Mouse (Mus musculus): ENCODE data around the gene Gabra5. TPM values are rescaled to one million over a fixed set of nuclear protein-coding genes. Genes with fewer than 3 reads are reported as not detected.

Gabra5 gene
- polyA plus RNA-seq, 1 experiment = not detected

GRCm38 (mm10) chr7:57412896-57413295 lies 97.0 kb downstream of the Gabra5 start:
- peaks cover 26% of the 10 kb centered on the region for H3K9me3 ChIP-seq (ENCODE audit: control insufficient read depth, low read length)
- TF ChIP-seq TAL1 (IDR thresholded peaks at IDR 0.05; ENCODE audit: low read length) (no peak), GATA1 (IDR thresholded peaks at IDR 0.05; ENCODE audit: low read length) (no peak)
- no peaks in the 10 kb centered on the region for H3K27me3 ChIP-seq (ENCODE audit: control insufficient read depth)
- no peak overlapping the region for H3K4me3 ChIP-seq (replicated peaks)
- no peaks in the 10 kb centered on the region for H3K4me1 ChIP-seq (ENCODE audit: control insufficient read depth)
- H3K36me3 ChIP-seq (ENCODE audit: control insufficient read depth) = no peaks in the 10 kb centered on the region

- no peaks in the 10 kb centered on the region for H3K36me3 ChIP-seq (ENCODE audit: control insufficient read depth)
- H3K4me1 ChIP-seq (ENCODE audit: control insufficient read depth) = no peaks in the 10 kb centered on the region
- TF ChIP-seq TAL1 (IDR thresholded peaks at IDR 0.05; ENCODE audit: low read length) (no peak), GATA1 (IDR thresholded peaks at IDR 0.05; ENCODE audit: low read length) (no peak)
- no peak overlapping the region for H3K4me3 ChIP-seq (replicated peaks)
- H3K27me3 ChIP-seq (ENCODE audit: control insufficient read depth) = no peaks in the 10 kb centered on the region
- peaks cover 31% of the 10 kb centered on the region for H3K9me3 ChIP-seq (ENCODE audit: control insufficient read depth, low read length)
These were observed 98.7 kb downstream of the Gabra5 start for GRCm38 (mm10) chr7:57411163-57411562.

DNA sequence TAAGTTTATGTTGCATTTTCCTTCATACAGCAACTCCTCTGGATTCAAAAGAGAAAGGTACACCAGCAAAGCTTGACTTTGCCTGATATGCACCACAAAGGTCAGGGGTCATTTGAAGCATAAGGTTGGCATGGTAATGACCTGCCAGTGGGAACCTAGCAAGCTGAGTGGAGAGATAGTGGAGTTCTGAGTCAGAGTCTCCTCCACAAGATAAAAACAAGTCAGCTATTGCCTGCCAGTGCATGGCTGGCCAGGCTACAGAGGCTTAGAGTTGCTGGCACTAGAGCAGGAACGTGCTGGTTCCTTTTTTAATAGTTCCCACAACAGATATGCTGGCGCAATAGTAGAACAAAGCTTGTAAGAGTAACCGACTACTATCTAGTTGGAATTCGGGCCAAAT lies 116.3 kb downstream of the Gabra5 start:
- Histone ChIP-seq H3K36me3 (ENCODE audit: control insufficient read depth) (no peaks in the 10 kb centered on the region), H3K9me3 (ENCODE audit: control insufficient read depth, low read length) (no peaks in the 10 kb centered on the region)

GRCm38 (mm10) chr7:57390046-57390445 lies 119.8 kb downstream of the Gabra5 start:
- no peaks in the 10 kb centered on the region for H3K4me1 ChIP-seq (ENCODE audit: control insufficient read depth)
- peaks cover 15% of the 10 kb centered on the region for H3K27me3 ChIP-seq (ENCODE audit: control insufficient read depth)
- TF ChIP-seq TAL1 (IDR thresholded peaks at IDR 0.05; ENCODE audit: low read length) = no peak
- TF ChIP-seq GATA1 (IDR thresholded peaks at IDR 0.05; ENCODE audit: low read length) = no peak
- no peak overlapping the region for H3K4me3 ChIP-seq (replicated peaks)
- no peaks in the 10 kb centered on the region; the same call in 1 of the 2 replicates for H3K9me3 ChIP-seq (ENCODE audit: control insufficient read depth, low read length)
- H3K36me3 ChIP-seq (ENCODE audit: control insufficient read depth) = no peaks in the 10 kb centered on the region

More for the DNA sequence above, 116.3 kb downstream of the Gabra5 start:
- H3K4me1 ChIP-seq (ENCODE audit: control insufficient read depth) = no peaks in the 10 kb centered on the region
- TF ChIP-seq TAL1 (IDR thresholded peaks at IDR 0.05; ENCODE audit: low read length) (no peak), GATA1 (IDR thresholded peaks at IDR 0.05; ENCODE audit: low read length) (no peak)
- H3K4me3 ChIP-seq (replicated peaks) = no peak overlapping the region
- H3K27me3 ChIP-seq (ENCODE audit: control insufficient read depth) = no peaks in the 10 kb centered on the region

GRCm38 (mm10) chr7:57387341-57387654 lies 122.6 kb downstream of the Gabra5 start:
- no peak for TF ChIP-seq TAL1 (IDR thresholded peaks at IDR 0.05; ENCODE audit: low read length)
- TF ChIP-seq GATA1 (IDR thresholded peaks at IDR 0.05; ENCODE audit: low read length) = no peak

DNA sequence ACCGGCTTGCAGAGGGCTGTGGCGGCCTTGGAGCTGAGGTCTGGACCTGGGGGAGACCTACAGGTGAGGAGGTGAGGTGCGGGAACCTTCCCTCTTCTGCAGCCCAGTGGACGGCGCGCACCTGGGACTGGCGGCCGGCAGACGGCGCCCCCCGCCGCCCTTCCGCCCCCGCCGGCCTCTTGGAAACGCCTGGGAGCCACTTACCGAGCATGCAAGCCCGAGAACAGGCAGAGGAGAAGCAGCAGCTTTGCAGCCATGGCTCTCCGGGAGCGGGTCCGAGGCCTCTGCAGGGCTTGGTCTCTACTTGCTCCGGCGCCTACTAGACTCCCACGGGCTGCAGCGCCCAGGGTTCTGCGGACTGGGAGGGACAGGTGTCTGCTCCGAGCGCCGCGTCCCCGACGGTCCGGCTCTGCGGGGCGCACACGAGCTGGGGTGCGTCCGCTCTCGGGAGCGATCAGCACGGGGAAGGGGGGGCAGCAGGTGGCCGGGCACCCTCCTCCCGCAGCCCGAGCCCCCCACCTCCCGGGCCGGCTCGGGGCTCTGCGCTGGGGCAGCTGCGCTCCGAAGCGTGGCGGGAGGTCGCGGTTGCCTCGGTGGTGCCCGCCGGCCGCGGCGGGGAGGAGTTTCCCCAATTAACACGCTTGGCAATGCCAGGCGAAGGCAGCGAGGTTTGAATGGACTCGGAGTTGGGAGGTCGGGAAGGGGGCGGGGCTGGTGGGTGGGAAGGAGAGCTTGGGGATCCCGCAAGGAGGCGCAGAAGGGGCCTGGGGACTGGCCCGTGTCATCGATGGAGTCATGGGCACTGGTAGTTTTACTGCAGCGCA lies 123.1 kb downstream of the Gabra5 start, which contains the start of gene Gabrg3:
Gene Gabrg3, minus strand, starts transcription at position 672 of the 824 bp plus-strand sequence.
- Histone ChIP-seq H3K4me1 (ENCODE audit: control insufficient read depth) (no peaks in the 10 kb centered on the region), H3K9me3 (ENCODE audit: control insufficient read depth, low read length) (no peaks in the 10 kb centered on the region; the same call in 1 of the 2 replicates), H3K4me3 (replicated peaks) (no peak within 1 kb of the TSS), H3K27me3 (ENCODE audit: control insufficient read depth) (peaks cover 15% of the 10 kb centered on the region), H3K36me3 (ENCODE audit: control insufficient read depth) (no peaks in the 10 kb centered on the region)
- TF ChIP-seq TAL1 (IDR thresholded peaks at IDR 0.05; ENCODE audit: low read length) (no peak), GATA1 (IDR thresholded peaks at IDR 0.05; ENCODE audit: low read length) (no peak)

More at GRCm38 (mm10) chr7:57387341-57387654, 122.6 kb downstream of the Gabra5 start:
- H3K9me3 ChIP-seq (ENCODE audit: control insufficient read depth, low read length) = no peaks in the 10 kb centered on the region; the same call in 1 of the 2 replicates
- no peaks in the 10 kb centered on the region for H3K36me3 ChIP-seq (ENCODE audit: control insufficient read depth)
- H3K27me3 ChIP-seq (ENCODE audit: control insufficient read depth) = peaks cover 15% of the 10 kb centered on the region
- no peaks in the 10 kb centered on the region for H3K4me1 ChIP-seq (ENCODE audit: control insufficient read depth)
- no peak overlapping the region for H3K4me3 ChIP-seq (replicated peaks)

GRCm38 (mm10) chr7:57384112-57384511 lies 125.7 kb downstream of the Gabra5 start:
- Histone ChIP-seq H3K27me3 (ENCODE audit: control insufficient read depth) (peaks cover 15% of the 10 kb centered on the region), H3K9me3 (ENCODE audit: control insufficient read depth, low read length) (no peaks in the 10 kb centered on the region; the same call in 1 of the 2 replicates), H3K36me3 (ENCODE audit: control insufficient read depth) (no peaks in the 10 kb centered on the region), H3K4me1 (ENCODE audit: control insufficient read depth) (no peaks in the 10 kb centered on the region), H3K4me3 (replicated peaks) (no peak overlapping the region)
- no peak for TF ChIP-seq GATA1 (IDR thresholded peaks at IDR 0.05; ENCODE audit: low read length)
- no peak for TF ChIP-seq TAL1 (IDR thresholded peaks at IDR 0.05; ENCODE audit: low read length)

- no peaks in the 10 kb centered on the region for H3K4me1 ChIP-seq (ENCODE audit: control insufficient read depth)
- no peak overlapping the region for H3K4me3 ChIP-seq (replicated peaks)
- H3K27me3 ChIP-seq (ENCODE audit: control insufficient read depth) = no peaks in the 10 kb centered on the region
- peaks cover 7% of the 10 kb centered on the region for H3K9me3 ChIP-seq (ENCODE audit: control insufficient read depth, low read length)
- TF ChIP-seq GATA1 (IDR thresholded peaks at IDR 0.05; ENCODE audit: low read length) = no peak
- TF ChIP-seq TAL1 (IDR thresholded peaks at IDR 0.05; ENCODE audit: low read length) = no peak
- H3K36me3 ChIP-seq (ENCODE audit: control insufficient read depth) = no peaks in the 10 kb centered on the region
These were observed 143.9 kb downstream of the Gabra5 start for GRCm38 (mm10) chr7:57366013-57366390.

- TF ChIP-seq GATA1 (IDR thresholded peaks at IDR 0.05; ENCODE audit: low read length) = no peak
- TF ChIP-seq TAL1 (IDR thresholded peaks at IDR 0.05; ENCODE audit: low read length) = no peak
- H3K36me3 ChIP-seq (ENCODE audit: control insufficient read depth) = no peaks in the 10 kb centered on the region
- peaks cover 7% of the 10 kb centered on the region for H3K9me3 ChIP-seq (ENCODE audit: control insufficient read depth, low read length)
- H3K4me1 ChIP-seq (ENCODE audit: control insufficient read depth) = no peaks in the 10 kb centered on the region
- no peaks in the 10 kb centered on the region for H3K27me3 ChIP-seq (ENCODE audit: control insufficient read depth)
- H3K4me3 ChIP-seq (replicated peaks) = no peak overlapping the region
These were observed 144.5 kb downstream of the Gabra5 start for GRCm38 (mm10) chr7:57365134-57366012.
